27 mouse cellular contexts compared by ENCODE assay signal in genomic region chr10:30326861-30327260, GRCm38 (mm10).
DNase-seq lines count a peak whose midpoint lies in the region; ATAC-seq and TF ChIP-seq lines count a peak whose summit lies in the region.
"Had no signal": no experiment of that assay in that cellular context is flagged by ENCODE, and none has a peak within 500 bp of the region (broad histone marks: within the 10 kb centered on the region; RNA-seq: fewer than 3 reads in every experiment).

No protein-coding gene starts in this region.

- TF ChIP-seq POLR2A in kidney, adult 2 months (IDR thresholded peaks at IDR 0.05; ENCODE audit: low read depth, low read length) = no peak

- no peak overlapping the region for H3K4me2 ChIP-seq in forebrain, embryonic 14.5 days (ENCODE audit: low read length)
- no peak overlapping the region for H3K4me2 ChIP-seq in hindbrain, postnatal 0 days (ENCODE audit: low read depth, low read length)
- H3K4me2 ChIP-seq in hindbrain, embryonic 12.5 days (replicated peaks) = no peak overlapping the region
- H3K4me2 ChIP-seq in kidney, embryonic 16.5 days (replicated peaks; ENCODE audit: low read depth, low read length) = no peak overlapping the region
- H3K4me2 ChIP-seq: embryonic facial prominence, embryonic 13.5 days; heart, embryonic 12.5 days; heart, embryonic 15.5 days; hindbrain, embryonic 14.5 days had no signal

- no peaks in the 10 kb centered on the region for H3K36me3 ChIP-seq in forebrain, embryonic 10.5 days (replicated peaks)
- no peaks in the 10 kb centered on the region for H3K36me3 ChIP-seq in forebrain, embryonic 14.5 days (ENCODE audit: control insufficient read depth, insufficient read depth, low read length)
- no peaks in the 10 kb centered on the region for H3K36me3 ChIP-seq in hindbrain, postnatal 0 days (ENCODE audit: insufficient read depth, low read length)
- H3K36me3 ChIP-seq in hindbrain, embryonic 12.5 days = no peaks in the 10 kb centered on the region
- no peaks in the 10 kb centered on the region for H3K36me3 ChIP-seq in kidney, embryonic 16.5 days (ENCODE audit: insufficient read depth, low read length)
- H3K36me3 ChIP-seq in kidney, adult 2 months (ENCODE audit: control insufficient read depth, insufficient read depth, low read length) = no peaks in the 10 kb centered on the region
- H3K36me3 ChIP-seq: embryonic facial prominence, embryonic 10.5 days; embryonic facial prominence, embryonic 13.5 days; heart, embryonic 12.5 days; heart, embryonic 15.5 days; hindbrain, embryonic 10.5 days had no signal

- no peaks in the 10 kb centered on the region for H3K9me3 ChIP-seq in forebrain, embryonic 10.5 days
- no peaks in the 10 kb centered on the region for H3K9me3 ChIP-seq in forebrain, embryonic 14.5 days (replicated peaks; ENCODE audit: control insufficient read depth, low read length)
- no peaks in the 10 kb centered on the region for H3K9me3 ChIP-seq in hindbrain, postnatal 0 days (ENCODE audit: low read length)
- H3K9me3 ChIP-seq in hindbrain, embryonic 12.5 days (replicated peaks) = no peaks in the 10 kb centered on the region
- H3K9me3 ChIP-seq in kidney, embryonic 16.5 days (ENCODE audit: low read length) = no peaks in the 10 kb centered on the region
- H3K9me3 ChIP-seq: embryonic facial prominence, embryonic 10.5 days; embryonic facial prominence, embryonic 13.5 days; heart, embryonic 12.5 days; heart, embryonic 15.5 days; hindbrain, embryonic 10.5 days had no signal

- 68% methylated on average over 1 of the region's 1 CpGs for WGBS in forebrain, embryonic 10.5 days
- WGBS in forebrain, embryonic 14.5 days = 29% methylated on average over 1 of the region's 1 CpGs
- WGBS in hindbrain, postnatal 0 days = 52% methylated on average over 1 of the region's 1 CpGs
- WGBS in hindbrain, embryonic 12.5 days = 82% methylated on average over 1 of the region's 1 CpGs
- 64% methylated on average over 1 of the region's 1 CpGs for WGBS in kidney, embryonic 16.5 days
- WGBS in kidney, adult 2 months = 28% methylated on average over 1 of the region's 1 CpGs

- peaks cover 38% of the 10 kb centered on the region for H3K4me1 ChIP-seq in forebrain, embryonic 10.5 days
- peaks cover 12% of the 10 kb centered on the region; the same call in 1 of the 2 replicates for H3K4me1 ChIP-seq in forebrain, embryonic 14.5 days (ENCODE audit: control insufficient read depth, insufficient read depth, low read length)
- H3K4me1 ChIP-seq in hindbrain, postnatal 0 days (ENCODE audit: insufficient read depth, low read length) = no peaks in the 10 kb centered on the region
- H3K4me1 ChIP-seq in hindbrain, embryonic 12.5 days = peaks cover 9% of the 10 kb centered on the region; the same call in 1 of the 2 replicates
- H3K4me1 ChIP-seq in kidney, embryonic 16.5 days (ENCODE audit: insufficient read depth, low read length) = peaks cover 13% of the 10 kb centered on the region; the same call in 1 of the 2 replicates
- H3K4me1 ChIP-seq in kidney, adult 2 months (ENCODE audit: control insufficient read depth, insufficient read depth, low read length) = no peaks in the 10 kb centered on the region
- H3K4me1 ChIP-seq: heart, embryonic 12.5 days; heart, embryonic 15.5 days had no signal

- H3K4me3 ChIP-seq in forebrain, embryonic 10.5 days = no peak overlapping the region
- no peak overlapping the region for H3K4me3 ChIP-seq in forebrain, embryonic 14.5 days (ENCODE audit: low read depth, low read length)
- H3K4me3 ChIP-seq in hindbrain, postnatal 0 days (ENCODE audit: low read length) = no peak overlapping the region
- H3K4me3 ChIP-seq in hindbrain, embryonic 12.5 days = no peak overlapping the region
- H3K4me3 ChIP-seq in kidney, embryonic 16.5 days (ENCODE audit: low read length) = no peak overlapping the region
- H3K4me3 ChIP-seq in kidney, adult 2 months (ENCODE audit: insufficient read depth, low read depth, low read length) = no peak overlapping the region
- H3K4me3 ChIP-seq: embryonic facial prominence, embryonic 10.5 days; embryonic facial prominence, embryonic 13.5 days; erythroblast, embryonic 14.5 days; heart, embryonic 12.5 days; heart, embryonic 15.5 days; hindbrain, embryonic 10.5 days had no signal

- no peak for ATAC-seq in forebrain, embryonic 14.5 days
- 0 out of 2 replicates have a peak, but pooled peaks have one; percentile 27 for ATAC-seq in hindbrain, postnatal 0 days
- no peak for ATAC-seq in hindbrain, embryonic 12.5 days (ENCODE audit: low FRiP score)
- no peak for ATAC-seq in kidney, embryonic 16.5 days (ENCODE audit: low FRiP score, low TSS enrichment)
- ATAC-seq: activated CD4-positive, CD25-positive, alpha-beta regulatory T cell, adult 4 months had no signal

- DNase-seq in forebrain, embryonic 10.5 days (ENCODE audit: extremely low spot score, low spot score) = no peak
- DNase-seq in forebrain, embryonic 14.5 days (ENCODE audit: low spot score) = no peak
- no peak for DNase-seq in hindbrain, postnatal 0 days (ENCODE audit: low spot score)
- DNase-seq in kidney, adult 2 months = no peak
- peak; percentile 3 for DNase-seq in retina, embryonic 14.5 days (ENCODE audit: low spot score)
- no peak for DNase-seq in lung, postnatal 25 days (ENCODE audit: low spot score)
- DNase-seq: adrenal gland, adult 8-10 months; adrenal gland, postnatal 25 days; cerebellum, adult 11-12 months; cerebellum, adult 8-10 months; cerebellum, postnatal 10 days; cerebellum, postnatal 36 days; embryo, embryonic 11 days; gastrocnemius, postnatal 25 days; heart, adult 18-20 months; heart, postnatal 10 days; heart, postnatal 36 days had no signal

- TF ChIP-seq CTCF in hindbrain, postnatal 0 days (IDR thresholded peaks at IDR 0.05; ENCODE audit: low read depth) = no peak
- TF ChIP-seq CTCF in kidney, adult 2 months (conservative IDR thresholded peaks at IDR 0.05; ENCODE audit: insufficient read depth, insufficient read length, low read depth, low read length) = no peak

- no peaks in the 10 kb centered on the region for H3K27me3 ChIP-seq in forebrain, embryonic 10.5 days (ENCODE audit: poor library complexity, severe bottlenecking)
- H3K27me3 ChIP-seq in forebrain, embryonic 14.5 days (replicated peaks; ENCODE audit: control insufficient read depth, insufficient read depth, low read length) = no peaks in the 10 kb centered on the region
- H3K27me3 ChIP-seq in hindbrain, postnatal 0 days (ENCODE audit: insufficient read depth, low read length) = no peaks in the 10 kb centered on the region
- no peaks in the 10 kb centered on the region for H3K27me3 ChIP-seq in hindbrain, embryonic 12.5 days
- H3K27me3 ChIP-seq in kidney, embryonic 16.5 days (ENCODE audit: insufficient read depth, low read length) = no peaks in the 10 kb centered on the region
- H3K27me3 ChIP-seq in kidney, adult 2 months (replicated peaks; ENCODE audit: control insufficient read depth, insufficient read depth, low read length) = no peaks in the 10 kb centered on the region
- H3K27me3 ChIP-seq: heart, embryonic 12.5 days; heart, embryonic 15.5 days had no signal

- no peak overlapping the region for H3K9ac ChIP-seq in forebrain, embryonic 14.5 days (ENCODE audit: low read length)
- H3K9ac ChIP-seq in hindbrain, postnatal 0 days (replicated peaks; ENCODE audit: low read length) = no peak overlapping the region
- H3K9ac ChIP-seq in hindbrain, embryonic 12.5 days = no peak overlapping the region
- H3K9ac ChIP-seq in kidney, embryonic 16.5 days (replicated peaks; ENCODE audit: low read length) = no peak overlapping the region
- H3K9ac ChIP-seq: embryonic facial prominence, embryonic 13.5 days; heart, embryonic 12.5 days; heart, embryonic 15.5 days; hindbrain, embryonic 14.5 days had no signal

- peak overlapping the region; percentile 71; the same call in 1 of the 2 replicates for H3K27ac ChIP-seq in forebrain, embryonic 10.5 days
- no peak overlapping the region for H3K27ac ChIP-seq in forebrain, embryonic 14.5 days (ENCODE audit: low read depth, low read length)
- H3K27ac ChIP-seq in hindbrain, postnatal 0 days = no peak overlapping the region
- H3K27ac ChIP-seq in hindbrain, embryonic 12.5 days = no peak overlapping the region
- H3K27ac ChIP-seq in kidney, embryonic 16.5 days (ENCODE audit: low read length) = peak overlapping the region; percentile 3; the same call in 1 of the 2 replicates
- H3K27ac ChIP-seq in kidney, adult 2 months (ENCODE audit: insufficient read depth, low read depth, low read length) = no peak overlapping the region
- H3K27ac ChIP-seq: embryonic facial prominence, embryonic 10.5 days; embryonic facial prominence, embryonic 13.5 days; heart, embryonic 15.5 days; hindbrain, embryonic 10.5 days; hindbrain, embryonic 14.5 days had no signal

Comparison
In these comparisons a context has a peak if more than half of its experiments do, and no peak if none do; other contexts are left out.
1. H3K27ac ChIP-seq: peak in forebrain, embryonic 10.5 days (single experiment) and kidney, embryonic 16.5 days (single experiment); none in forebrain, embryonic 14.5 days (single experiment), hindbrain, postnatal 0 days (single experiment), hindbrain, embryonic 12.5 days (single experiment) and kidney, adult 2 months (single experiment).